Mouse (Mus musculus) MEL (cell line): ENCODE measurements around the gene Kpna2.

ENCODE experiments used
- BHLHE40 ChIP-seq: IDR thresholded peaks from 2 replicates; pipeline ENCODE4 v1.6.1; 2012; ENCODE audit warnings: low read depth, mild to moderate bottlenecking, inconsistent platforms, low read length, improper control_type of control experiment, borderline replicate concordance
- CTCF ChIP-seq, 3 experiments: IDR thresholded peaks in 2 of 3; conservative IDR thresholded peaks in 1 of 3; 2 replicates each; pipeline ENCODE4 v1.5.1; 2011 to 2012; ENCODE audit warnings: low read length in 3 of 3, low read depth in 2 of 3, mild to moderate bottlenecking in 2 of 3, improper control_type of control experiment in 1 of 3, inconsistent platforms in 1 of 3, mixed read lengths in 1 of 3, moderate library complexity in 1 of 3; ENCODE audit not compliant: control insufficient read depth in 1 of 3, insufficient read depth in 1 of 3, poor library complexity in 1 of 3, severe bottlenecking in 1 of 3
- E2F4 ChIP-seq: IDR thresholded peaks from 2 replicates; pipeline ENCODE4 v1.6.1; 2011; ENCODE audit warnings: low read depth, low read length, improper control_type of control experiment, borderline replicate concordance
- ELF1 ChIP-seq: IDR thresholded peaks from 2 replicates; pipeline ENCODE4 v1.6.1; 2014; ENCODE audit warnings: low read depth, mild to moderate bottlenecking, inconsistent platforms, low read length, improper control_type of control experiment, moderate library complexity
- EP300 ChIP-seq, 2 experiments: IDR thresholded peaks; 2 replicates each; pipeline ENCODE4 v1.6.1; 2011; ENCODE audit warnings: improper control_type of control experiment in 2 of 2, low read length in 2 of 2, low read depth in 1 of 2, mild to moderate bottlenecking in 1 of 2
- GATA1 ChIP-seq: IDR thresholded peaks from 2 replicates; pipeline ENCODE4 v1.6.1; 2011; ENCODE audit warnings: low read depth, low read length, improper control_type of control experiment
- MAX ChIP-seq: IDR thresholded peaks from 2 replicates; pipeline ENCODE4 v1.6.1; 2011; ENCODE audit warnings: low read length, improper control_type of control experiment
- NRF1 ChIP-seq: IDR thresholded peaks from 2 replicates; pipeline ENCODE4 v1.6.1; 2014; ENCODE audit warnings: low read depth, mild to moderate bottlenecking, inconsistent platforms, low read length, improper control_type of control experiment, moderate library complexity; ENCODE audit not compliant: poor library complexity, insufficient read depth, severe bottlenecking
- POLR2A ChIP-seq, 2 experiments: IDR thresholded peaks; 2 replicates each; pipeline ENCODE4 v1.6.1; 2011 to 2012; ENCODE audit warnings: low read length in 2 of 2, mild to moderate bottlenecking in 2 of 2, control low read depth in 1 of 2, improper control_type of control experiment in 1 of 2, low read depth in 1 of 2, moderate library complexity in 1 of 2; ENCODE audit not compliant: control insufficient read depth in 1 of 2, insufficient read depth in 1 of 2, poor library complexity in 1 of 2
- POLR2AphosphoS2 ChIP-seq: IDR thresholded peaks from 2 replicates; pipeline ENCODE4 v1.6.1; 2011; ENCODE audit warnings: low read length, improper control_type of control experiment
- POLR2AphosphoS5 ChIP-seq: IDR thresholded peaks from 2 replicates; pipeline ENCODE4 v1.6.1; 2012; ENCODE audit warnings: low read depth, borderline replicate concordance, mild to moderate bottlenecking, inconsistent platforms, low read length, moderate library complexity, mixed read lengths
- TAL1 ChIP-seq: IDR thresholded peaks from 2 replicates; pipeline ENCODE4 v1.6.1; 2012; ENCODE audit warnings: mild to moderate bottlenecking, inconsistent platforms, low read length, moderate library complexity, mixed read lengths
- USF1 ChIP-seq: IDR thresholded peaks from 2 replicates; pipeline ENCODE4 v1.6.1; 2014; ENCODE audit warnings: low read depth, mild to moderate bottlenecking, inconsistent platforms, low read length, improper control_type of control experiment, moderate library complexity

DNA sequence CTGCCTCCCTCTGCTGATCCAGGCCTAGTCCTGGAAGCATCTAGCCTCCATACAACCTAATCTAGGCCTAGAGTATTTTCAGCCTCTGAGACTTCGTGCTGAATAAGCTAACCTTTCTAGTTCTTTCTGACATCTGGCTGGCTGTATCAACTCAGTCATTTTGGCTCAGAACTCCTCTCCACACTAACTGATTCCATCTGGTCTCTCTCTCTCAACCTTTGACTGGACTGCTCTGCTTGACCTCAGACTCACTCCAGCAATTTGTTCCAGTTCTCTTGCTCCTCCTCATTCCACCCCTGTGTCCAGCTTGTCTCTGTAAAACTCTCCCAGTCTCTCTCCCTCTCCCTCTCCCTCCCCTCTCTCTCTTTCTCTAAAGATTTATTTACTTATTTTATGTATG, 17.6 kb upstream of the Kpna2 start:
- TF ChIP-seq BHLHE40 (no peak), POLR2AphosphoS5 (no peak), CTCF (IDR thresholded peaks at IDR 0.05 in 2 of 3, conservative IDR thresholded peaks at IDR 0.05 in 1 of 3; ENCODE audit: control insufficient read depth in 1 of 3, insufficient read depth in 1 of 3, low read depth in 2 of 3, low read length in 3 of 3, poor library complexity in 1 of 3, severe bottlenecking in 1 of 3) (no peak), NRF1 (no peak), USF1 (no peak), POLR2A (IDR thresholded peaks at IDR 0.05; ENCODE audit: control insufficient read depth in 1 of 2, insufficient read depth in 1 of 2, low read depth in 1 of 2, low read length in 2 of 2, poor library complexity in 1 of 2) (no peak), EP300 (IDR thresholded peaks at IDR 0.05; ENCODE audit: low read depth in 1 of 2, low read length in 2 of 2) (no peak), ELF1 (no peak), TAL1 (no peak), GATA1 (no peak), E2F4 (no peak), MAX (no peak), POLR2AphosphoS2 (no peak)
